Mouse (Mus musculus): ENCODE data around the gene Palmd.

DNA sequence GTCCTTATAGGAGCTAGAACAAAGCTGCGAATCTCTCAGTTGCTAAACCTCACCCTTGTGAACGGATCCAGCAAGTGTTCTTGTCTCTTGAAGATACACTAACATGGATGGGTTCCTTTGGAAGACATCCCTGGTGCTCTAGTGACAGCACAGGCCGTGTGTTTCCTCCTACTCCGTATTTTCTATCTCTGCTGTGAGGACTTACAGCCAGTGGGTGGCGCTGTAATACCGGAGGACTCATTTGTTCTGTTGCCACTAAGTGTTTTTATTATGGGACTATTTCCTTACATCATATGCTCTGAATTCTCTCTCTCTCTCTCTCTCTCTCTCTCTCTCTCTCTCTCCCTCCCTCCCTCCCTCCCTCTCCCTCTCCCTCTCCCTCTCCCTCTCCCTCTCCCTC lies 64.6 kb downstream of the Palmd start:
- TF ChIP-seq CTCF (IDR thresholded peaks at IDR 0.05) (peak; percentile 84), EP300 (IDR thresholded peaks at IDR 0.05; ENCODE audit: insufficient read depth, low read depth, low read length) (0 out of 2 replicates have a peak, but pooled peaks have one; percentile 64)

Data from heart, adult 2 months (tissue).